18 mouse cellular contexts compared by ENCODE assay signal in the genomic region with DNA sequence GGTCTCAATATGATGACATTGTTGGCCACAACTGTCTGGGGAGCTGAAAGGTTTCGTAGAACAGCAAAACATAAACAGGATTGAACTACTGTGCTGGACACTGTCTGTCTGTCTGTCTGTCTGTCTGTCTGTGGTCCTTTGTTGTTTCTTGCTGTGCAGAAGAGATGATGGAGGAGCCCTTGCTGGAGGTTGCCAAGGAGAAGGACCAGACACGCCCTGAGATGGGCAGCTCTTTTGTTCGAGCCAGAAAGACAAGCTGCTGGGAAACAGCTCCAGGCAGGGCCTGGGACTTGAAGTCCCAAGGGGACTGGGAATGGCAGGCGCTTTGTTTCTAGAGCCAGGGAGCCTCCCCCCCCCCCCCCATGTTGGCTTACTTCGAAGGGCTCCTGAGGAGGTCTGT. TPM values are rescaled to one million over a fixed set of nuclear protein-coding genes. Genes with fewer than 3 reads are reported as not detected.
DNase-seq lines count a peak whose midpoint lies in the region; ATAC-seq and TF ChIP-seq lines count a peak whose summit lies in the region.
"Had no signal": no experiment of that assay in that cellular context is flagged by ENCODE, and none has a peak within 500 bp of the region (broad histone marks: within the 10 kb centered on the region; RNA-seq: fewer than 3 reads in every experiment).

No protein-coding gene starts in this region.

- no peaks in the 10 kb centered on the region for H3K9me3 ChIP-seq in forebrain, embryonic 13.5 days (replicated peaks)
- H3K9me3 ChIP-seq in forebrain, embryonic 10.5 days = no peaks in the 10 kb centered on the region
- H3K9me3 ChIP-seq in embryonic facial prominence, embryonic 10.5 days = no peaks in the 10 kb centered on the region
- H3K9me3 ChIP-seq in hindbrain, postnatal 0 days (ENCODE audit: low read length) = no peaks in the 10 kb centered on the region
- H3K9me3 ChIP-seq in kidney, embryonic 14.5 days (ENCODE audit: control insufficient read depth, low read length) = no peaks in the 10 kb centered on the region
- H3K9me3 ChIP-seq: heart, embryonic 13.5 days; liver, embryonic 15.5 days had no signal

- peaks cover 55% of the 10 kb centered on the region for H3K4me1 ChIP-seq in forebrain, embryonic 13.5 days
- H3K4me1 ChIP-seq in forebrain, embryonic 10.5 days = peaks cover 39% of the 10 kb centered on the region
- H3K4me1 ChIP-seq in embryonic facial prominence, embryonic 10.5 days = peaks cover 37% of the 10 kb centered on the region
- peaks cover 27% of the 10 kb centered on the region for H3K4me1 ChIP-seq in hindbrain, postnatal 0 days (ENCODE audit: insufficient read depth, low read length)
- 0 out of 2 replicates have a peak, but pooled peaks cover 8% of the 10 kb centered on the region for H3K4me1 ChIP-seq in kidney, embryonic 14.5 days (ENCODE audit: control insufficient read depth, insufficient read depth, low read length)
- H3K4me1 ChIP-seq: liver, embryonic 15.5 days had no signal

- H3K27ac ChIP-seq in forebrain, embryonic 13.5 days = peak overlapping the region; percentile 0; the same call in 1 of the 2 replicates
- H3K27ac ChIP-seq in forebrain, embryonic 10.5 days = no peak overlapping the region
- peak overlapping the region; percentile 30; the same call in 1 of the 2 replicates for H3K27ac ChIP-seq in embryonic facial prominence, embryonic 10.5 days (replicated peaks)
- H3K27ac ChIP-seq in hindbrain, postnatal 0 days = peak overlapping the region; percentile 32; the same call in 1 of the 2 replicates
- H3K27ac ChIP-seq in kidney, embryonic 14.5 days (ENCODE audit: low read depth, low read length) = no peak overlapping the region
- H3K27ac ChIP-seq: heart, embryonic 13.5 days; liver, embryonic 15.5 days had no signal

- peaks cover 18% of the 10 kb centered on the region for H3K36me3 ChIP-seq in forebrain, embryonic 13.5 days (ENCODE audit: poor library complexity, severe bottlenecking)
- H3K36me3 ChIP-seq in forebrain, embryonic 10.5 days (replicated peaks) = peaks cover 5% of the 10 kb centered on the region; the same call in 1 of the 2 replicates
- no peaks in the 10 kb centered on the region for H3K36me3 ChIP-seq in embryonic facial prominence, embryonic 10.5 days (replicated peaks)
- no peaks in the 10 kb centered on the region for H3K36me3 ChIP-seq in hindbrain, postnatal 0 days (ENCODE audit: insufficient read depth, low read length)
- no peaks in the 10 kb centered on the region for H3K36me3 ChIP-seq in kidney, embryonic 14.5 days (ENCODE audit: control insufficient read depth, insufficient read depth, low read length)
- H3K36me3 ChIP-seq: heart, embryonic 13.5 days; liver, embryonic 15.5 days had no signal

- no peak overlapping the region for H3K4me2 ChIP-seq in forebrain, embryonic 13.5 days
- H3K4me2 ChIP-seq in hindbrain, postnatal 0 days (ENCODE audit: low read depth, low read length) = no peak overlapping the region
- no peak overlapping the region for H3K4me2 ChIP-seq in kidney, embryonic 14.5 days (replicated peaks; ENCODE audit: low read depth, low read length)
- H3K4me2 ChIP-seq: heart, embryonic 13.5 days; liver, embryonic 15.5 days had no signal

- no peak overlapping the region for H3K9ac ChIP-seq in forebrain, embryonic 13.5 days
- H3K9ac ChIP-seq in hindbrain, postnatal 0 days (replicated peaks; ENCODE audit: low read length) = no peak overlapping the region
- no peak overlapping the region for H3K9ac ChIP-seq in kidney, embryonic 14.5 days (ENCODE audit: low read depth, low read length)
- H3K9ac ChIP-seq: heart, embryonic 13.5 days; liver, embryonic 15.5 days had no signal

- H3K4me3 ChIP-seq in forebrain, embryonic 13.5 days = no peak overlapping the region
- H3K4me3 ChIP-seq in forebrain, embryonic 10.5 days = no peak overlapping the region
- no peak overlapping the region for H3K4me3 ChIP-seq in embryonic facial prominence, embryonic 10.5 days
- no peak overlapping the region for H3K4me3 ChIP-seq in hindbrain, postnatal 0 days (ENCODE audit: low read length)
- H3K4me3 ChIP-seq in kidney, embryonic 14.5 days (ENCODE audit: low read length) = no peak overlapping the region
- H3K4me3 ChIP-seq: heart, embryonic 13.5 days; liver, embryonic 15.5 days had no signal

- DNase-seq in forebrain, embryonic 10.5 days (ENCODE audit: extremely low spot score, low spot score) = no peak
- DNase-seq in MN1 (ENCODE audit: low spot score) = peak; percentile 15
- no peak for DNase-seq in embryonic facial prominence, embryonic 10.5 days (ENCODE audit: low spot score)
- peak; percentile 58 for DNase-seq in hindbrain, postnatal 0 days (ENCODE audit: low spot score)
- DNase-seq in testis, postnatal 10 days (ENCODE audit: low spot score) = no peak
- DNase-seq in ovary, adult 18-20 months (ENCODE audit: low spot score) = no peak
- DNase-seq: adrenal gland, postnatal 14 days; B cell, adult 2 months; cerebellum, adult 8-10 months; kidney, adult 18-20 months; kidney, postnatal 25 days; layer of hippocampus, adult 9-11 months; thymus, postnatal 25 days had no signal

- no peak for TF ChIP-seq CTCF in hindbrain, postnatal 0 days (IDR thresholded peaks at IDR 0.05; ENCODE audit: low read depth)

- no peaks in the 10 kb centered on the region for H3K27me3 ChIP-seq in forebrain, embryonic 13.5 days
- H3K27me3 ChIP-seq in forebrain, embryonic 10.5 days (ENCODE audit: poor library complexity, severe bottlenecking) = peaks cover 29% of the 10 kb centered on the region
- peaks cover 31% of the 10 kb centered on the region for H3K27me3 ChIP-seq in embryonic facial prominence, embryonic 10.5 days (replicated peaks; ENCODE audit: low read depth, poor library complexity, severe bottlenecking)
- no peaks in the 10 kb centered on the region for H3K27me3 ChIP-seq in hindbrain, postnatal 0 days (ENCODE audit: insufficient read depth, low read length)
- peaks cover 24% of the 10 kb centered on the region for H3K27me3 ChIP-seq in kidney, embryonic 14.5 days (ENCODE audit: control insufficient read depth, insufficient read depth, low read length)

- 46% methylated on average over 5 of the region's 5 CpGs for WGBS in forebrain, embryonic 13.5 days
- WGBS in forebrain, embryonic 10.5 days = 67% methylated on average over 5 of the region's 5 CpGs
- WGBS in embryonic facial prominence, embryonic 10.5 days = 63% methylated on average over 5 of the region's 5 CpGs
- 18% methylated on average over 5 of the region's 5 CpGs for WGBS in hindbrain, postnatal 0 days
- WGBS in kidney, embryonic 14.5 days = 80% methylated on average over 5 of the region's 5 CpGs

- ATAC-seq in forebrain, embryonic 13.5 days = no peak
- 0 out of 2 replicates have a peak, but pooled peaks have one; percentile 32 for ATAC-seq in hindbrain, postnatal 0 days
- ATAC-seq in kidney, embryonic 14.5 days (ENCODE audit: low FRiP score, low TSS enrichment) = no peak
- ATAC-seq: lung, postnatal 0 days had no signal

RNA-seq across cellular contexts. Expression of gene Rab6b, which starts 5.9 kb away (rescaled TPM):
- 38.5 TPM in 2 replicates for polyA plus RNA-seq in forebrain, embryonic 13.5 days (2015; fragmentation: Nextera tagmentation; extraction: Ambion mirVana)
- polyA plus RNA-seq in forebrain, embryonic 10.5 days (2016; fragmentation: Nextera tagmentation; extraction: Ambion mirVana) = 8.3 and 9.1 TPM in 2 replicates
- 6.8 and 8.4 TPM in 2 replicates for polyA plus RNA-seq in embryonic facial prominence, embryonic 10.5 days (2016; fragmentation: Nextera tagmentation; extraction: Ambion mirVana)
- total RNA-seq in hindbrain, postnatal 0 days (2014; rRNA removed) = 210 and 223 TPM in 2 replicates
- 139 and 155 TPM in 2 replicates for polyA plus RNA-seq in hindbrain, postnatal 0 days (2015; fragmentation: Nextera tagmentation; extraction: Ambion mirVana)
- polyA plus RNA-seq in kidney, embryonic 14.5 days (2014; fragmentation: Nextera tagmentation; extraction: Ambion mirVana) = 3.1 and 3.5 TPM in 2 replicates

Comparison
In these comparisons a context has a peak if more than half of its experiments do, and no peak if none do; other contexts are left out.
1. H3K27ac ChIP-seq: peak in forebrain, embryonic 13.5 days (single experiment), embryonic facial prominence, embryonic 10.5 days (single experiment) and hindbrain, postnatal 0 days (single experiment); none in forebrain, embryonic 10.5 days (single experiment) and kidney, embryonic 14.5 days (single experiment).
2. DNase-seq: peak in MN1 (single experiment) and hindbrain, postnatal 0 days (single experiment); none in forebrain, embryonic 10.5 days (single experiment), embryonic facial prominence, embryonic 10.5 days (single experiment), testis, postnatal 10 days (single experiment) and ovary, adult 18-20 months (single experiment).